Mouse (Mus musculus) spleen, postnatal 14 days (tissue): ENCODE results near the gene Eif6.
"Not testable (repeated sequence)": the region's sequence is repeated elsewhere in the genome, so short reads cannot be mapped to it uniquely, and the experiment has no call there.

Experiments
- DNase-seq, 2 experiments: peaks; one replicate each; pipeline ENCODE4 v3.0.0; 2021 to 2022; ENCODE audit warnings: low spot score in 2 of 2

Gene Eif6

GRCm38 (mm10) chr2:155826630-155827424, at the start of gene Eif6:
Gene Eif6, minus strand, starts transcription at chr2:155826925.
- peak; percentile 71 to 75 for DNase-seq

GRCm38 (mm10) chr2:155873636-155874035, 46.9 kb upstream of the Eif6 start:
- DNase-seq: no peak

- no peak for DNase-seq
These were observed 46.3 kb upstream of the Eif6 start for GRCm38 (mm10) chr2:155872930-155873507.

- DNase-seq: no peak
These were observed 45.8 kb upstream of the Eif6 start for GRCm38 (mm10) chr2:155872486-155872885.

GRCm38 (mm10) chr2:155869772-155870171, 43.0 kb upstream of the Eif6 start:
- DNase-seq: no peak

- DNase-seq: no peak
These were observed 41.6 kb upstream of the Eif6 start for GRCm38 (mm10) chr2:155868320-155868719.

- no peak for DNase-seq
These were observed 36.7 kb upstream of the Eif6 start for GRCm38 (mm10) chr2:155863301-155863867.

- no peak for DNase-seq
These were observed 36.0 kb upstream of the Eif6 start for GRCm38 (mm10) chr2:155862573-155863300.

- DNase-seq: no peak
These were observed 34.9 kb upstream of the Eif6 start for GRCm38 (mm10) chr2:155861581-155861980.

- no peak for DNase-seq
These were observed 33.4 kb upstream of the Eif6 start for GRCm38 (mm10) chr2:155860102-155860501.

- no peak for DNase-seq
These were observed 25.8 kb upstream of the Eif6 start for GRCm38 (mm10) chr2:155852536-155852935.

- no peak for DNase-seq
These were observed 23.4 kb upstream of the Eif6 start for GRCm38 (mm10) chr2:155850120-155850519.

GRCm38 (mm10) chr2:155849464-155849863, 22.7 kb upstream of the Eif6 start:
- DNase-seq: no peak

- DNase-seq: peak; percentile 53 to 74
These were observed 21.6 kb upstream of the Eif6 start for GRCm38 (mm10) chr2:155848291-155848690.

- DNase-seq: no peak
These were observed 20.2 kb upstream of the Eif6 start for GRCm38 (mm10) chr2:155846930-155847329.

GRCm38 (mm10) chr2:155838961-155839360, 12.2 kb upstream of the Eif6 start:
- DNase-seq: no peak

GRCm38 (mm10) chr2:155837961-155838360, 11.2 kb upstream of the Eif6 start:
- DNase-seq: no peak

- no peak for DNase-seq
These were observed 8.0 kb upstream of the Eif6 start, which contains the start of gene Fam83c for GRCm38 (mm10) chr2:155834732-155835131. Gene Fam83c, minus strand, starts transcription at chr2:155834854.

GRCm38 (mm10) chr2:155832087-155832486, 5.4 kb upstream of the Eif6 start:
- not testable (repeated sequence) for DNase-seq

- DNase-seq: no peak
These were observed 4.6 kb upstream of the Eif6 start for GRCm38 (mm10) chr2:155831302-155831701.

- no peak for DNase-seq
These were observed 4.1 kb upstream of the Eif6 start for GRCm38 (mm10) chr2:155830841-155831240.
